Mouse (Mus musculus) stomach, embryonic 14.5 days (tissue): ENCODE measurements at regions not wholly inside any gene's neighbourhood (a gene's known extent, or its start where the extent isn't known, plus 50 kb on each side); places are given as distances from the start of the nearest gene placed in this dataset.

Source experiments
- ATAC-seq: fragments of 200-750 bp; cut with Nextera tagmentation; 2 replicates; pipeline ENCODE4 v1.8.0; 2017; ENCODE audit warnings: low read depth, moderate TSS enrichment; ENCODE audit not compliant: insufficient number of reproducible peaks, insufficient read depth, low FRiP score
- H3K27ac ChIP-seq: fragments of 300-500 bp; sonication (generic); 2 replicates; pipeline ENCODE4 v1.5.1; 2014; ENCODE audit warnings: mild to moderate bottlenecking, low read length, moderate library complexity, mixed read lengths
- H3K27me3 ChIP-seq: fragments of 300-500 bp; sonication (generic); 2 replicates; pipeline ENCODE4 v1.6.1; 2014; ENCODE audit warnings: low read length, control low read depth, mixed read lengths; ENCODE audit not compliant: control insufficient read depth, insufficient read depth
- H3K36me3 ChIP-seq: fragments of 300-500 bp; sonication (generic); 2 replicates; pipeline ENCODE4 v1.6.1; 2014; ENCODE audit warnings: mild to moderate bottlenecking, control low read depth, low read length, moderate library complexity, mixed read lengths; ENCODE audit not compliant: control insufficient read depth, insufficient read depth
- H3K4me1 ChIP-seq: fragments of 300-500 bp; sonication (generic); 2 replicates; pipeline ENCODE4 v1.6.1; 2014; ENCODE audit warnings: low read length, control low read depth, mixed read lengths; ENCODE audit not compliant: control insufficient read depth, insufficient read depth
- H3K4me2 ChIP-seq: fragments of 300-500 bp; sonication (generic); replicated peaks from 2 replicates; pipeline ENCODE4 v1.6.1; 2014; ENCODE audit warnings: low read depth, low read length, control low read depth
- H3K4me3 ChIP-seq: fragments of 300-500 bp; sonication (generic); 2 replicates; pipeline ENCODE4 v1.5.1; 2014; ENCODE audit warnings: low read depth, low read length, control low read depth
- H3K9ac ChIP-seq: fragments of 300-500 bp; sonication (generic); replicated peaks from 2 replicates; pipeline ENCODE4 v1.6.1; 2014; ENCODE audit warnings: low read depth, mild to moderate bottlenecking, control low read depth, low read length, moderate library complexity, mixed read lengths
- H3K9me3 ChIP-seq: fragments of 300-500 bp; sonication (generic); 2 replicates; pipeline ENCODE4 v1.6.1; 2016; ENCODE audit warnings: low read depth, low read length, control low read depth; ENCODE audit not compliant: control insufficient read depth
- WGBS: fragments of 180-500 bp; shearing (Covaris S2); extraction: QIAGEN DNeasy Blood & Tissue Kit; methylation state at CpG from one replicate; pipeline ENCODE4 v1.1.7; 2014; 5-methylcytosine and 5-hydroxymethylcytosine counted together

DNA sequence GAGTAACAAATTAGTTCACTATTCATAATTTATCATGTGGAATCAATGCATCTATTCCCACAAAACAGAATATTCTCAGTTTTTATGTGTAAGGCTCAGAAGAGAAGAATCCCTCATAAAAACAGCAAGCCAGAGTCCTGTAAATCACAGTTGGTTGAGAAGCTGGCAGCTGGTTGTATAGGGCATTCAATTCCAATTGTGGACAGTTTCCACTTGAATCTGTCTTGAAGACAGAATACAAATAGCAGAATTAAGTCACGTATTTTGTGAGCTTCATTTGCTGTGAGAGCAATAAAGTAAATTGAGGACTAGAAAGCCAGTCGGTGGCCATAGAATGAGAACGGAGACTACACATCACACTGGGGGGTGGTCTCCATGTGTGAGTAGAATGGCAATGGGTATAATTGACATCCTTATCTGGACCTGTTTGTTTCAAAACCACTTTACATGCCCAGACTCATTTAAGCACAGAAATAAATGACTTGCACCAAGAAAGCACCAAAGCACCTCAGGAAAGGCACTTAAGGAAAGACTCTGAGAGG is 63.4 kb upstream of the Adcy2 start:
- Histone ChIP-seq H3K27me3 (no peaks in the 10 kb centered on the region), H3K27ac (no peak overlapping the region), H3K9ac (no peak overlapping the region), H3K4me3 (no peak overlapping the region), H3K9me3 (no peaks in the 10 kb centered on the region), H3K4me2 (no peak overlapping the region), H3K4me1 (no peaks in the 10 kb centered on the region), H3K36me3 (no peaks in the 10 kb centered on the region)
- no peak for ATAC-seq
- 69% methylated on average over 3 of the region's 3 CpGs for WGBS

DNA sequence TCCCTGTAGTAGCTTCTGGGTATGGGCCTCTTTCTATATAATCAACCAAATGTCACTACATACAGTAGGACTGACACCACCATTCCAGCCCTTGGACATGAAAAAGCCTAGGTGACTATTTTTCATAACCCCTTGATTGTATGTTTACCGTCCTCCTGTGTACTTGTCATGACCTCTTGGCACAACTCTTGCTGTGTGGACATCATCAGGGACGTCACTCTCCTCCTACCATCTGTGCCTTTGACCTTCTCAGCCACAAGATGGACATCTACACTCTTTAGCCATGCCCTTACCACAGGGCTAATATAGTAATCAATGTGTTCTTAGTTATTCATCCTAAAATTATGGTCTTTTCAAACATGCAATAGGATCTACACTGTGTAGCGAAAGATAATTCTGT is 62.1 kb upstream of the Adcy2 start:
- H3K4me3 ChIP-seq, result no peak overlapping the region
- no peak for ATAC-seq
- no peak overlapping the region for H3K27ac ChIP-seq
- H3K36me3 ChIP-seq, result no peaks in the 10 kb centered on the region
- no peak overlapping the region for H3K9ac ChIP-seq
- no peaks in the 10 kb centered on the region for H3K27me3 ChIP-seq
- H3K4me2 ChIP-seq, result no peak overlapping the region
- no peaks in the 10 kb centered on the region for H3K9me3 ChIP-seq
- no peaks in the 10 kb centered on the region for H3K4me1 ChIP-seq
- 76% methylated on average over 3 of the region's 3 CpGs for WGBS
